16 mouse cellular contexts compared by ENCODE assay signal in genomic region chr5:65638896-65639295, GRCm38 (mm10).
"Had no signal": no experiment of that assay in that cellular context is flagged by ENCODE, and none has a peak within 500 bp of the region (broad histone marks: within the 10 kb centered on the region; RNA-seq: fewer than 3 reads in every experiment).

No protein-coding gene starts in this region.

- H3K4me1 ChIP-seq: lung, embryonic 15.5 days; midbrain, embryonic 13.5 days; midbrain, embryonic 15.5 days; neural tube, embryonic 12.5 days had no signal

- DNase-seq: lung, adult 18-20 months; lung, postnatal 14 days; lung, postnatal 36 days; right cerebral cortex, postnatal 25 days; right cerebral cortex, postnatal 4 days; spleen, adult 18-20 months; thymus, adult 18-20 months; thymus, postnatal 14 days; thymus, postnatal 36 days had no signal

- H3K4me3 ChIP-seq: lung, embryonic 15.5 days; megakaryocyte, embryonic 14.5 days; midbrain, embryonic 13.5 days; midbrain, embryonic 15.5 days; neural tube, embryonic 12.5 days had no signal

- H3K27me3 ChIP-seq: lung, embryonic 15.5 days; megakaryocyte, embryonic 14.5 days; midbrain, embryonic 13.5 days; midbrain, embryonic 15.5 days; neural tube, embryonic 12.5 days had no signal

- ATAC-seq: lung, postnatal 0 days; midbrain, embryonic 13.5 days; midbrain, embryonic 15.5 days had no signal

- H3K27ac ChIP-seq: lung, embryonic 15.5 days; macrophage; midbrain, embryonic 13.5 days; midbrain, embryonic 15.5 days; neural tube, embryonic 12.5 days had no signal
